Mouse (Mus musculus): ENCODE results near the gene Masp1.

Gene Masp1

DNA sequence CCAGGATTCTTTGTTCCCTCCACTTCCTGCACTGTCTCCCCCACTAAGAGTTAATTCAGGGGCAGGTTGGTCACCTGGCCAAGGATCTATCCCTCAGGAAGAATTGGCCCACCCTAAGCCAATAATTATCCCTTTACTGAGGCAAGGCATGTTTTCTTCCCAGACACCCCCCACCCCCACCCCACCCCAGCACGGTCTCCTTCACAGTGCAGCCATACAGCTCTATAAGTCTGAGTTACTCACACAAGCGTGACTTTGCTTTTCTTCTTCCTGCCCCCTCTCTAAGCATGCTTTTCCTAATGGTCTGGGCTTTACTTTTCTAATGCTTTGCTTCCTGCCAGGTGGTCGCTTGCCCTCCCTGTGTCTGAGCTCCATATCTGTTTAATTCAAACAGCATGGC lies 118.7 kb downstream of the Masp1 start:
- no peak for DNase-seq (ENCODE audit: low read depth, low spot score)

DNA sequence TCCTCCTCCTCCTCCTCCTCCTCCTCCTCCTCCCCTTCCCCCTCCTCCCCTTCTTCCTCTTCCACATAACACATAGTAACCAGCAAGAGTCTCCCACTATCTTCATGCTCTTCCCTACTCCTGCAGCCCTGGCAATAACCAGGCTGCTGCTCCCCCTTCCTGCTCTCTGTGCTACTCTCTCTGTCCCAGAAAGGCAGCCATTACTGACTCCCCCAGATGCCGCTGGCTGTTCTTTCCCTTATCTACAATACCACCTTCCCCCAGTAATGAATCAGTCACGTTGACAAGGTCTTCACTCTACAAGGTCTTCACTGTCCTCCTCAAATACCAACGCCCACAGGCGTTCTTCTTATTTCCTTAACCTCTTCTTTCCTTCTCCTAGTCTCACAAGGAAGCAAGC lies 119.2 kb downstream of the Masp1 start:
- no peak for DNase-seq (ENCODE audit: low read depth, low spot score)
